Mouse (Mus musculus): Measurements from ENCODE around the gene Esrrg. TPM values are rescaled to one million over a fixed set of nuclear protein-coding genes. Genes with fewer than 3 reads are reported as not detected.

Esrrg gene
- polyA plus RNA-seq, 1 experiment, result 0.54 TPM

GRCm38 (mm10) chr1:187834576-187834975 lies 226.0 kb downstream of the Esrrg start:
- TF ChIP-seq POLR2A (IDR thresholded peaks at IDR 0.05; ENCODE audit: low read depth, low read length) (no peak), CTCF (IDR thresholded peaks at IDR 0.05; ENCODE audit: borderline replicate concordance, insufficient read depth, low read length) (no peak)
- H3K4me1 ChIP-seq (ENCODE audit: control insufficient read depth, insufficient read depth, low read length), result no peaks in the 10 kb centered on the region
- no peak overlapping the region for H3K4me3 ChIP-seq (ENCODE audit: insufficient read depth, low read length)
- H3K27ac ChIP-seq (ENCODE audit: insufficient read depth, low read length), result no peak overlapping the region

- no peak for TF ChIP-seq POLR2A (IDR thresholded peaks at IDR 0.05; ENCODE audit: low read depth, low read length)
- TF ChIP-seq CTCF (IDR thresholded peaks at IDR 0.05; ENCODE audit: borderline replicate concordance, insufficient read depth, low read length), result no peak
- Histone ChIP-seq H3K27ac (ENCODE audit: insufficient read depth, low read length) (no peak overlapping the region), H3K4me3 (ENCODE audit: insufficient read depth, low read length) (no peak overlapping the region), H3K4me1 (ENCODE audit: control insufficient read depth, insufficient read depth, low read length) (no peaks in the 10 kb centered on the region)
Measured at GRCm38 (mm10) chr1:187836384-187836783, 227.8 kb downstream of the Esrrg start.

GRCm38 (mm10) chr1:187836876-187837275 lies 228.3 kb downstream of the Esrrg start:
- Histone ChIP-seq H3K4me3 (ENCODE audit: insufficient read depth, low read length) (no peak overlapping the region), H3K4me1 (ENCODE audit: control insufficient read depth, insufficient read depth, low read length) (no peaks in the 10 kb centered on the region), H3K27ac (ENCODE audit: insufficient read depth, low read length) (no peak overlapping the region)
- TF ChIP-seq CTCF (IDR thresholded peaks at IDR 0.05; ENCODE audit: borderline replicate concordance, insufficient read depth, low read length) (no peak), POLR2A (IDR thresholded peaks at IDR 0.05; ENCODE audit: low read depth, low read length) (no peak)

GRCm38 (mm10) chr1:187841629-187842028 lies 233.0 kb downstream of the Esrrg start:
- Histone ChIP-seq H3K4me1 (ENCODE audit: control insufficient read depth, insufficient read depth, low read length) (no peaks in the 10 kb centered on the region), H3K27ac (ENCODE audit: insufficient read depth, low read length) (no peak overlapping the region), H3K4me3 (ENCODE audit: insufficient read depth, low read length) (no peak overlapping the region)
- no peak for TF ChIP-seq CTCF (IDR thresholded peaks at IDR 0.05; ENCODE audit: borderline replicate concordance, insufficient read depth, low read length)
- no peak for TF ChIP-seq POLR2A (IDR thresholded peaks at IDR 0.05; ENCODE audit: low read depth, low read length)

- Histone ChIP-seq H3K4me3 (ENCODE audit: insufficient read depth, low read length) (no peak overlapping the region), H3K27ac (ENCODE audit: insufficient read depth, low read length) (no peak overlapping the region), H3K4me1 (ENCODE audit: control insufficient read depth, insufficient read depth, low read length) (no peaks in the 10 kb centered on the region)
- TF ChIP-seq CTCF (IDR thresholded peaks at IDR 0.05; ENCODE audit: borderline replicate concordance, insufficient read depth, low read length) (no peak), POLR2A (IDR thresholded peaks at IDR 0.05; ENCODE audit: low read depth, low read length) (no peak)
Measured at GRCm38 (mm10) chr1:187842702-187843101, 234.1 kb downstream of the Esrrg start.

- TF ChIP-seq CTCF (IDR thresholded peaks at IDR 0.05; ENCODE audit: borderline replicate concordance, insufficient read depth, low read length) (no peak), POLR2A (IDR thresholded peaks at IDR 0.05; ENCODE audit: low read depth, low read length) (no peak)
- Histone ChIP-seq H3K27ac (ENCODE audit: insufficient read depth, low read length) (no peak overlapping the region), H3K4me1 (ENCODE audit: control insufficient read depth, insufficient read depth, low read length) (no peaks in the 10 kb centered on the region), H3K4me3 (ENCODE audit: insufficient read depth, low read length) (no peak overlapping the region)
Measured at GRCm38 (mm10) chr1:187854148-187854547, 245.6 kb downstream of the Esrrg start.

- Histone ChIP-seq H3K4me3 (ENCODE audit: insufficient read depth, low read length) (no peak overlapping the region), H3K27ac (ENCODE audit: insufficient read depth, low read length) (no peak overlapping the region), H3K4me1 (ENCODE audit: control insufficient read depth, insufficient read depth, low read length) (no peaks in the 10 kb centered on the region)
- TF ChIP-seq CTCF (IDR thresholded peaks at IDR 0.05; ENCODE audit: borderline replicate concordance, insufficient read depth, low read length) (no peak), POLR2A (IDR thresholded peaks at IDR 0.05; ENCODE audit: low read depth, low read length) (no peak)
Measured at GRCm38 (mm10) chr1:187862339-187862738, 253.7 kb downstream of the Esrrg start.

GRCm38 (mm10) chr1:187868427-187868826 lies 259.8 kb downstream of the Esrrg start:
- H3K27ac ChIP-seq (ENCODE audit: insufficient read depth, low read length), result no peak overlapping the region
- no peak overlapping the region for H3K4me3 ChIP-seq (ENCODE audit: insufficient read depth, low read length)
- no peaks in the 10 kb centered on the region for H3K4me1 ChIP-seq (ENCODE audit: control insufficient read depth, insufficient read depth, low read length)
- no peak for TF ChIP-seq POLR2A (IDR thresholded peaks at IDR 0.05; ENCODE audit: low read depth, low read length)
- no peak for TF ChIP-seq CTCF (IDR thresholded peaks at IDR 0.05; ENCODE audit: borderline replicate concordance, insufficient read depth, low read length)

- no peaks in the 10 kb centered on the region for H3K4me1 ChIP-seq (ENCODE audit: control insufficient read depth, insufficient read depth, low read length)
- no peak overlapping the region for H3K27ac ChIP-seq (ENCODE audit: insufficient read depth, low read length)
- H3K4me3 ChIP-seq (ENCODE audit: insufficient read depth, low read length), result no peak overlapping the region
- TF ChIP-seq CTCF (IDR thresholded peaks at IDR 0.05; ENCODE audit: borderline replicate concordance, insufficient read depth, low read length) (no peak), POLR2A (IDR thresholded peaks at IDR 0.05; ENCODE audit: low read depth, low read length) (no peak)
Measured at GRCm38 (mm10) chr1:187872208-187872607, 263.6 kb downstream of the Esrrg start.

- TF ChIP-seq POLR2A (IDR thresholded peaks at IDR 0.05; ENCODE audit: low read depth, low read length) (no peak), CTCF (IDR thresholded peaks at IDR 0.05; ENCODE audit: borderline replicate concordance, insufficient read depth, low read length) (no peak)
- Histone ChIP-seq H3K27ac (ENCODE audit: insufficient read depth, low read length) (no peak overlapping the region), H3K4me3 (ENCODE audit: insufficient read depth, low read length) (no peak overlapping the region), H3K4me1 (ENCODE audit: control insufficient read depth, insufficient read depth, low read length) (no peaks in the 10 kb centered on the region)
Measured at GRCm38 (mm10) chr1:187872744-187873143, 264.2 kb downstream of the Esrrg start.

GRCm38 (mm10) chr1:187873770-187874169 lies 265.2 kb downstream of the Esrrg start:
- Histone ChIP-seq H3K4me3 (ENCODE audit: insufficient read depth, low read length) (no peak overlapping the region), H3K27ac (ENCODE audit: insufficient read depth, low read length) (no peak overlapping the region), H3K4me1 (ENCODE audit: control insufficient read depth, insufficient read depth, low read length) (no peaks in the 10 kb centered on the region)
- TF ChIP-seq CTCF (IDR thresholded peaks at IDR 0.05; ENCODE audit: borderline replicate concordance, insufficient read depth, low read length) (no peak), POLR2A (IDR thresholded peaks at IDR 0.05; ENCODE audit: low read depth, low read length) (no peak)

Data from embryonic fibroblast, embryonic 13.5 days (primary cell).